Mouse (Mus musculus): Measurements from ENCODE around the gene Tst. TPM values are rescaled to one million over a fixed set of nuclear protein-coding genes. Genes with fewer than 3 reads are reported as not detected.
A peak's percentile ranks its signal among the peaks of the same experiment; 100 is the strongest.

The Tst gene
- polyA plus RNA-seq, 1 experiment: 38.6 TPM

- Histone ChIP-seq H3K4me1 (ENCODE audit: control insufficient read depth, insufficient read depth, low read length) (peaks cover 4% of the 10 kb centered on the region; the same call in 1 of the 2 replicates), H3K27ac (ENCODE audit: control insufficient read depth, insufficient read depth, low read depth, low read length) (no peak overlapping the region), H3K4me3 (ENCODE audit: control insufficient read depth, low read depth, low read length) (no peak overlapping the region), H3K36me3 (ENCODE audit: control insufficient read depth, insufficient read depth, low read length) (no peaks in the 10 kb centered on the region), H3K27me3 (ENCODE audit: control insufficient read depth, insufficient read depth, low read length) (no peaks in the 10 kb centered on the region)
- TF ChIP-seq CTCF (IDR thresholded peaks at IDR 0.05; ENCODE audit: control insufficient read depth, insufficient read depth, insufficient replicate concordance, low read depth, low read length) (no peak), POLR2A (IDR thresholded peaks at IDR 0.05; ENCODE audit: control insufficient read depth, low read depth, low read length) (no peak)
Measured at GRCm38 (mm10) chr15:78420395-78420794, 14.7 kb upstream of the Tst start.

DNA sequence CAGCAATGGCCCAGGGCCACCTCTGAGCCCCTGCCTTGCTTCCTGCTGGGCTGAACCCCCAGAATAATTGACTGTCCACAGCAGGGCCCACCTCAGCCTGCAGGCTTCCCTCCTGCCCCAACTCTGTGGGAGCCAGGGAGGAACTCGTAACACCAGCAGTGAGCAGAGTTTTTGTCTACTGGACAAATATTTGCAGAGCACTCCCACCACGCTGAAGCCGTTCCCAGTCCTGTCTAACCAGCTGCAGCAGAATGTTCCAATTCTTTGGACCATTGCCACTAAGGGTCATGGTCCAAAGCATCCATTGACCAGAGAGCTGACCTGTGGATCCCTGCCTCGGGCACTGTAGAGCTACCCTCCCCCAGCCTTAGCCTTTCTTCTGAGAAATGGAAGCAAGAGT lies 11.2 kb upstream of the Tst start:
- Histone ChIP-seq H3K27ac (ENCODE audit: control insufficient read depth, insufficient read depth, low read depth, low read length) (peak overlapping the region; percentile 45; the same call in 1 of the 2 replicates), H3K27me3 (ENCODE audit: control insufficient read depth, insufficient read depth, low read length) (no peaks in the 10 kb centered on the region)
- TF ChIP-seq POLR2A (IDR thresholded peaks at IDR 0.05; ENCODE audit: control insufficient read depth, low read depth, low read length): no peak
- TF ChIP-seq CTCF (IDR thresholded peaks at IDR 0.05; ENCODE audit: control insufficient read depth, insufficient read depth, insufficient replicate concordance, low read depth, low read length): no peak

GRCm38 (mm10) chr15:78414157-78414556 lies 8.4 kb upstream of the Tst start:
- H3K36me3 ChIP-seq (ENCODE audit: control insufficient read depth, insufficient read depth, low read length): no peaks in the 10 kb centered on the region
- TF ChIP-seq POLR2A (IDR thresholded peaks at IDR 0.05; ENCODE audit: control insufficient read depth, low read depth, low read length): no peak
- H3K27ac ChIP-seq (ENCODE audit: control insufficient read depth, insufficient read depth, low read depth, low read length): no peak overlapping the region
- peaks cover 4% of the 10 kb centered on the region; the same call in 1 of the 2 replicates for H3K4me1 ChIP-seq (ENCODE audit: control insufficient read depth, insufficient read depth, low read length)
- H3K27me3 ChIP-seq (ENCODE audit: control insufficient read depth, insufficient read depth, low read length): no peaks in the 10 kb centered on the region
- H3K4me3 ChIP-seq (ENCODE audit: control insufficient read depth, low read depth, low read length): no peak overlapping the region

More for the DNA sequence above, 11.2 kb upstream of the Tst start:
- Histone ChIP-seq H3K4me1 (ENCODE audit: control insufficient read depth, insufficient read depth, low read length) (peaks cover 2% of the 10 kb centered on the region; the same call in 1 of the 2 replicates), H3K36me3 (ENCODE audit: control insufficient read depth, insufficient read depth, low read length) (no peaks in the 10 kb centered on the region), H3K4me3 (ENCODE audit: control insufficient read depth, low read depth, low read length) (no peak overlapping the region)

GRCm38 (mm10) chr15:78413719-78414117 lies 8.0 kb upstream of the Tst start:
- no peak for TF ChIP-seq CTCF (IDR thresholded peaks at IDR 0.05; ENCODE audit: control insufficient read depth, insufficient read depth, insufficient replicate concordance, low read depth, low read length)
- H3K27me3 ChIP-seq (ENCODE audit: control insufficient read depth, insufficient read depth, low read length): no peaks in the 10 kb centered on the region
- no peak overlapping the region for H3K27ac ChIP-seq (ENCODE audit: control insufficient read depth, insufficient read depth, low read depth, low read length)
- H3K4me1 ChIP-seq (ENCODE audit: control insufficient read depth, insufficient read depth, low read length): peaks cover 4% of the 10 kb centered on the region; the same call in 1 of the 2 replicates
- no peak overlapping the region for H3K4me3 ChIP-seq (ENCODE audit: control insufficient read depth, low read depth, low read length)
- no peaks in the 10 kb centered on the region for H3K36me3 ChIP-seq (ENCODE audit: control insufficient read depth, insufficient read depth, low read length)

DNA sequence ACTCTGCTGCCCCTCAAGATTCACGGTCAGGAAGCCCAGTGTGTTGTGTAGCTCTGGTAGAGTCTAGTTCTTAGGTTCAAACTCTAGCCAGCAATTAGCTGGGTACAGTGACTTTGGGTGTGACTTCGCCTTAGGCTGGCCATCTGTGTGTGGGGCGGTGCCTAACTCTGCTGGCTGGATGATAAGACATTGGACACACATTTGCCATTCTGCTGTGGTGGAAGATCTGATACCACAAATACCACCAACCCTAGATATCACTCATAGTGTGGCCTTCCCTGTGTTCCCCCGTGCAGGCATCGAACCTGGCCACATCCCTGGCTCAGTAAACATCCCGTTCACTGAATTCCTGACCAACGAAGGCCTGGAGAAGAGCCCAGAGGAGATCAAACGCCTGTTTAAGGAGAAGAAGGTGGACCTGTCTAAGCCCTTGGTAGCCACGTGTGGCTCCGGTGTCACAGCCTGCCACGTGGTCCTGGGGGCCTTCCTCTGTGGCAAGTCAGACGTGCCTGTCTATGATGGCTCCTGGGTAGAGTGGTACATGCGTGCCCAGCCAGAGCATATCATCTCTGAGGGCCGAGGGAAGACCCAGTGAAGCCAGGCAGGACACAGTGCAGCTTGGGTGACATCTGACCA lies 7.5 kb upstream of the Tst start:
- TF ChIP-seq CTCF (IDR thresholded peaks at IDR 0.05; ENCODE audit: control insufficient read depth, insufficient read depth, insufficient replicate concordance, low read depth, low read length) (no peak), POLR2A (IDR thresholded peaks at IDR 0.05; ENCODE audit: control insufficient read depth, low read depth, low read length) (no peak)
- H3K27me3 ChIP-seq (ENCODE audit: control insufficient read depth, insufficient read depth, low read length): no peaks in the 10 kb centered on the region
- no peak overlapping the region for H3K4me3 ChIP-seq (ENCODE audit: control insufficient read depth, low read depth, low read length)
- H3K27ac ChIP-seq (ENCODE audit: control insufficient read depth, insufficient read depth, low read depth, low read length): no peak overlapping the region
- peaks cover 4% of the 10 kb centered on the region; the same call in 1 of the 2 replicates for H3K4me1 ChIP-seq (ENCODE audit: control insufficient read depth, insufficient read depth, low read length)
- H3K36me3 ChIP-seq (ENCODE audit: control insufficient read depth, insufficient read depth, low read length): no peaks in the 10 kb centered on the region

GRCm38 (mm10) chr15:78409570-78410052 lies 3.9 kb upstream of the Tst start:
- peaks cover 18% of the 10 kb centered on the region for H3K4me1 ChIP-seq (ENCODE audit: control insufficient read depth, insufficient read depth, low read length)
- H3K27me3 ChIP-seq (ENCODE audit: control insufficient read depth, insufficient read depth, low read length): no peaks in the 10 kb centered on the region
- no peaks in the 10 kb centered on the region for H3K36me3 ChIP-seq (ENCODE audit: control insufficient read depth, insufficient read depth, low read length)
- TF ChIP-seq CTCF (IDR thresholded peaks at IDR 0.05; ENCODE audit: control insufficient read depth, insufficient read depth, insufficient replicate concordance, low read depth, low read length) (no peak), POLR2A (IDR thresholded peaks at IDR 0.05; ENCODE audit: control insufficient read depth, low read depth, low read length) (no peak)
- no peak overlapping the region for H3K27ac ChIP-seq (ENCODE audit: control insufficient read depth, insufficient read depth, low read depth, low read length)
- H3K4me3 ChIP-seq (ENCODE audit: control insufficient read depth, low read depth, low read length): no peak overlapping the region

GRCm38 (mm10) chr15:78406293-78406934 lies 707 bp upstream of the Tst start, which contains the start of gene Mpst:
Gene Mpst (plus strand): TSS chr15:78406416.
- H3K27ac ChIP-seq (ENCODE audit: control insufficient read depth, insufficient read depth, low read depth, low read length): peak within 1 kb of the TSS; percentile 86
- no peaks in the 10 kb centered on the region for H3K27me3 ChIP-seq (ENCODE audit: control insufficient read depth, insufficient read depth, low read length)
- H3K4me1 ChIP-seq (ENCODE audit: control insufficient read depth, insufficient read depth, low read length): peaks cover 22% of the 10 kb centered on the region
- TF ChIP-seq CTCF (IDR thresholded peaks at IDR 0.05; ENCODE audit: control insufficient read depth, insufficient read depth, insufficient replicate concordance, low read depth, low read length) (no peak), POLR2A (IDR thresholded peaks at IDR 0.05; ENCODE audit: control insufficient read depth, low read depth, low read length) (no peak; the same call in 1 of the 2 replicates)
- H3K4me3 ChIP-seq (ENCODE audit: control insufficient read depth, low read depth, low read length): peak within 1 kb of the TSS; percentile 85
- no peaks in the 10 kb centered on the region for H3K36me3 ChIP-seq (ENCODE audit: control insufficient read depth, insufficient read depth, low read length)
